Mouse (Mus musculus): ENCODE measurements around the gene Ppp4r4. TPM values are rescaled to one million over a fixed set of nuclear protein-coding genes. Genes with fewer than 3 reads are reported as not detected.

Ppp4r4 gene
- polyA plus RNA-seq (2014; fragmentation: Illumina TruSeq; extraction: RNeasy Lipid Tissue Mini Kit (QIAGEN cat#74804); ENCODE audit: low replicate concordance) = 0.56 TPM

GRCm38 (mm10) chr12:103532020-103532648 lies at the start of gene Ppp4r4:
Gene Ppp4r4, plus strand, starts transcription at chr12:103532283.

GRCm38 (mm10) chr12:103631203-103631612 lies 99.1 kb downstream of the Ppp4r4 start, which contains the start of gene Serpina10:
Gene Serpina10, minus strand, starts transcription at chr12:103631444.

GRCm38 (mm10) chr12:103656848-103657626 lies 125.0 kb downstream of the Ppp4r4 start, which contains the start of gene Serpina6:
Gene Serpina6, minus strand, starts transcription at chr12:103657212.

Other genes starting within 250 kb of the Ppp4r4 start
- not detected for gene Fam181a, start 221.3 kb upstream of the Ppp4r4 start, polyA plus RNA-seq (2014; fragmentation: Illumina TruSeq; extraction: RNeasy Lipid Tissue Mini Kit (QIAGEN cat#74804); ENCODE audit: low replicate concordance)
- 0.45 TPM for gene Asb2, start 176.3 kb upstream of the Ppp4r4 start, polyA plus RNA-seq (2014; fragmentation: Illumina TruSeq; extraction: RNeasy Lipid Tissue Mini Kit (QIAGEN cat#74804); ENCODE audit: low replicate concordance)
- gene Otub2, start 143.6 kb upstream of the Ppp4r4 start, polyA plus RNA-seq (2014; fragmentation: Illumina TruSeq; extraction: RNeasy Lipid Tissue Mini Kit (QIAGEN cat#74804); ENCODE audit: low replicate concordance) = 0.52 TPM
- gene 9330161L09Rik, start 124.5 kb upstream of the Ppp4r4 start, polyA plus RNA-seq (2014; fragmentation: Illumina TruSeq; extraction: RNeasy Lipid Tissue Mini Kit (QIAGEN cat#74804); ENCODE audit: low replicate concordance) = not detected
- gene Ddx24, start 106.5 kb upstream of the Ppp4r4 start, polyA plus RNA-seq (2014; fragmentation: Illumina TruSeq; extraction: RNeasy Lipid Tissue Mini Kit (QIAGEN cat#74804); ENCODE audit: low replicate concordance) = 9.5 TPM
- 26.1 TPM for gene Ifi27, start 98.1 kb upstream of the Ppp4r4 start, polyA plus RNA-seq (2014; fragmentation: Illumina TruSeq; extraction: RNeasy Lipid Tissue Mini Kit (QIAGEN cat#74804); ENCODE audit: low replicate concordance)
- gene Ifi27l2a, start 88.6 kb upstream of the Ppp4r4 start, polyA plus RNA-seq (2014; fragmentation: Illumina TruSeq; extraction: RNeasy Lipid Tissue Mini Kit (QIAGEN cat#74804); ENCODE audit: low replicate concordance) = 6.3 TPM
- 301 TPM for gene Ifi27l2b, start 75.1 kb upstream of the Ppp4r4 start, polyA plus RNA-seq (2014; fragmentation: Illumina TruSeq; extraction: RNeasy Lipid Tissue Mini Kit (QIAGEN cat#74804); ENCODE audit: low replicate concordance)
- gene Serpina10, start 99.2 kb downstream of the Ppp4r4 start, polyA plus RNA-seq (2014; fragmentation: Illumina TruSeq; extraction: RNeasy Lipid Tissue Mini Kit (QIAGEN cat#74804); ENCODE audit: low replicate concordance) = not detected
- not detected for gene Serpina6, start 124.9 kb downstream of the Ppp4r4 start, polyA plus RNA-seq (2014; fragmentation: Illumina TruSeq; extraction: RNeasy Lipid Tissue Mini Kit (QIAGEN cat#74804); ENCODE audit: low replicate concordance)
- gene Serpina16, start 143.9 kb downstream of the Ppp4r4 start, polyA plus RNA-seq (2014; fragmentation: Illumina TruSeq; extraction: RNeasy Lipid Tissue Mini Kit (QIAGEN cat#74804); ENCODE audit: low replicate concordance) = not detected
- gene Serpina1f, start 163.2 kb downstream of the Ppp4r4 start, polyA plus RNA-seq (2014; fragmentation: Illumina TruSeq; extraction: RNeasy Lipid Tissue Mini Kit (QIAGEN cat#74804); ENCODE audit: low replicate concordance) = not detected
- 0.63 TPM for gene Serpina1d, start 241.3 kb downstream of the Ppp4r4 start, polyA plus RNA-seq (2014; fragmentation: Illumina TruSeq; extraction: RNeasy Lipid Tissue Mini Kit (QIAGEN cat#74804); ENCODE audit: low replicate concordance)

All from small intestine, adult 10 weeks (tissue).